Mouse (Mus musculus): ENCODE results near the gene Zgrf1.

The Zgrf1 gene

DNA sequence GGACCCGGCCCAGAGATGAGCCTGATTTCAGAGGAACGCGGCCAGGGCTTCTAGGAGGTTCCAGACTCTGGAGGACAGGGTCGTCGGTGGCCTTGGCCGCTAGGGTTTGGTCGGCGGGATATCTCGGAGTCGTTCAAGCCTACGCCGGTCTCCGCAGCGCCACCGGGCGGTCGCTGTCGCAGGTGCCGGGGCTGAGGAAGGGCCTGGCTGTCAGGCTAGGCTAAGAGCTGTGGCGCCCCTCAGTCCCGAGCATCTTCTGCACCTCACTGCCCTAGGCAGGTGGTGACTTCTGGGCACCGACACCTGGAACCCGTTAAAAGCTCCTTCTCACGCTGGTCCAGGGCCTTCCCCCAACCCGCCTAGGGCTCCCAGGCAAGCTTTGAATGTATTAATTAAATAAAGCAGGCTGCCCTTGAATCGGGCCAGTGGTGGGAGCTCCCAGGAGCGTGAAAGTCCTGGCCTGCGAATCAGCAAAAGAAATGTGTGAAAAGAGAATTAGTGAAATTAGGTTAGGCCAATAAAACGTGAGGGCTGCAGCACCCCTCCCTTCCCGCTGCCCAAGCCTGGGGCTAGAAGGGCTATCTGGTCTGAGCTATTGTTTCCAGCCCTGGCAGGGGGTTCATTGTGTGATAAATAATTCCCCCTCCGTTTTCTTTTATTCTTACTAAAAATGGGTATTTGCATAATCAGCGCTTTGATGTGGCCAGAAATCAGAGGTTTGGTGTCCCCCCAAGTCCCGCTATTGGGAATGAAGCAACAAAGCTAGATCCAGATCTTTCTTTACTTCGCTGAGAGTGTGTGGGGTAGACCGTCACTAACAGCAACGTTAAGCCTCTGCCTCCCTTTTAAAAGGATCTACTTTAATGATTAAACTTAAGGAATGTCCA lies 86.8 kb downstream of the Zgrf1 start:
- DNase-seq (ENCODE audit: low spot score): peak; percentile 92

DNA sequence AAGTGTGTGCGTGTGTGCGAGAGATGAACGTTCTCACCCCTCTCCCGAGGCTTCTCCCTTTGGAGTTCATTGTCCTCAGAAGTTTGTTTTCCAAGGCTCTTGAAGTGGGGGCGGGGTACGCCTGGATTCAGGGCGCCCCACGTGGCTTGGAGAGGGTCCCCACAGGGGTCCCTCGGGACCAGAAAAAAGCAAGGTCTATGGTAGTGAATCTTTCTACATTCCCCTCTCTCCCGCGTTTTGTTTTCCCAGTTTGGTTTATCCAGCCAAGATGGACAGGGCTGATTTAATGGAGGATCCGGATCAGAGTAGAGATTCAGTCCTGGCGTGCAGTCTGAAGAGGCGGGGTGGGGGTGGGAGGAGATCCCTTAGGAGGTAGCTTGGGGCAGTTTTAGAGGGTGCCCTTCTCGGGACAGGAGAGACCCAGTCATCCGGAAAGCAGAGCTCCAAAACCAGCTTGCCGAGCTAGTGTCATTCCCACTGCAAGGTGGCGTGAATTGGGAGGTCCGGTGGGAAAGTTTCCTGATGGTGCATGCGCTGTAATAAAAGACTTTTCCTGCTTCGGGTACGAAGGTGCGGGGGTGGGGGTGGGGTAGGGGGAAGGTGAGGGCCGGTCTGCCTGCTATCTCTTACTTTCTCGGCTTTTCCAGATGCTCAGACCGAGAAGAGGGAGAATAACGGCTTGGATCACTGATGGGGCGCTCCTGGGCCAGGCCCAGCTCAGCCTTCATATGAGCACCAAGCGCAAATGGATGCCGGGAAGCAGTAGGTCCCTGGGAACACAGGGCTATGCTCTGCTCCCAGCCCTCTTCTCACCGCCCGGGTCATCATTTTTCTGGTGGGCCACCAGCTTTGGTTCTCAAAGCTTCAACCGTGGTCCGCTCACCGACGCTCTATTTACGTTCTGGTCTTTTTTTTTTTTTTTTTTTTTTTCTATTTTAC lies 87.7 kb downstream of the Zgrf1 start:
- peak; percentile 56 for DNase-seq (ENCODE audit: low spot score)

DNA sequence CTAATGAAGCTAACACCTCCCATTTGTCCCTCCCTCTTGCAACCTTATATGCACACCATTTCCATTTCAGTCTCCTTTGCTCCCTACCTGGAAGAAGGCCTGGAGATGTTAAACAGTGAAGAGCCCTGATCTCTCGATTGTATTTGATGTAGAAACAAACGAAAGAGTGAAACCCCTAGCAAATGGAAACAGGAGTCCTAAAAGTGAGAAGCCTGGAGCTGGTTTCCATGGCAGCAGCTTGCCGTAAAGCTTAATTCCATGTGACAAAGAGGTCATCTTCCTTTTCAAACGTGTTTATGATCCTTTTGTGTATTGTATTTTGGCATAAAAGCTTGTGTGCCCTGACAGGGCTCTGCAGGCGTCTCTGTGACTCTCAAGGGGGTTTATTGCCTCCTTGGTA lies 88.9 kb downstream of the Zgrf1 start:
- DNase-seq (ENCODE audit: low spot score): peak; percentile 79

DNA sequence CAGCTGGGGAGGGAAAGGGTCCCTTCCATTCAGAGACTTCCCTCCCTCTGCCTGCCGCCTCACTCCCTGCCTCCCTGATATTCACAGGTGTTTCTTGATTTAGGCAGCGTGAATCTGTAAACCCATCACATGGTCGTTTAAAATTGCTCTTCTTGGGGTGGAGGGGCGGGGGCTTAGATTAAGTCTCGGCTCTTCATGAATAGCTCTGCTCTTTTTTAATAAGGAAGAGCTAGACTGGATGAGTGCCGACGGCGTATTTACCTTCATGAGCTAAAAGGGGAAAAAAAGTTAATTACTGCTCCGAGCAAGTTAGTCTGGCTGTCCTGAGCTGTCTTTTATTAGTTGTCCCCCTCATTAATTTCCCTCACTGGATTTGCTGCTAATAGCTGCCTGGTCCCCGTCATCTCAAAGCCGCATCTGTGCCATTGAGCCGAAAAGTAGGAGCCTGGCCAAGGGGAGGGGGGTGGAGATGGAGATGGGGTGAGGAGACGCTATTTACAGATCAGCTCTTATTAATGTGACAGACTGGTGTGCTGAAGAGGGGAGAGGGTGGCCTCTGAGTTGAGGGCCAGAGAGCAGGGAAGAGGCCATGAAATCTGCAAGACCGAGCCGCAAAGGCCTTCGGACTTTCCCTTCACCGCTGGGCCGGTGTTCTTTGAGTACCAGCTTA lies 93.0 kb downstream of the Zgrf1 start:
- DNase-seq (ENCODE audit: low spot score): peak; percentile 82

DNA sequence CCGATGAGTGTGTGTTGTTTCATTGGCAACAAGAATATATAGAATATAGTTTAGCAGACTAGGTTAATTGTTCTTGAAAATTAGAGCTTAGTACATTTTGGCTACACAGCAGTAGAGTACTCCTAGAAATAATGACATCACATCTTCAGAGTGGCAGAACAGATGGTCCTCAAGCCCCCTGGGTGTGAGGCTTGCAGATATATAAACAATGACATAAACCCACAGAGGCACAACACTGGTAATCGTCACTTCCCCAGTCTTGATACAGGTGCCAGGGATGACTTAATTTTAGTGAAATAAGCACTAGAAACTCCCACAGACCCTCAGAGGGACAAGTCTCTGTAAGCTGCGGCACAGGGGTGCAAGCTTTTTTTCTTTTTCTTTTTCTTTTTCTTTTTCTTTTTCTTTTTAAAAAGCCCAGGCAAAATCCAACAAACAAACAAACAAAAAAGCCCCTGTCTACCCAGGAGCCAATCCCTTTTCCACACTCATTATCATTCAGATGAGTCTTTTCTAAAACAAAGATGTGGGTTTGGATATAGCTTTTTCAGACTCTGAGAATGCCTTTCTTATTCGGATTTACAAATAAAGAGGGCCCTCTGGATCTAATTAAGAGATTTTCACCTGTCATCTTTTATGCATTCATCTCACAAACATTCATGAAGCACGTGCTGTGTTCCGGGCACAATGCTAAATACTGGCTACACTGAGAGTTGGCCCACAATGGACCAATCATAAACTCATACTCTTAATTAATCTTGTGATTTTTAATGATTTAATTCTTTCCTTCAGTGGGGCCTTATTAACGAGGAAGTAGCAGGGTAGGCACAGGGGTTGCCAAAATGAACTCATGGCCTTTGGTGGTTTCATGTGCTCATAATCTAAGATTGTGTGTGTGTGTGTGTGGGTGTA lies 98.7 kb downstream of the Zgrf1 start:
- no peak for DNase-seq (ENCODE audit: low spot score)

DNA sequence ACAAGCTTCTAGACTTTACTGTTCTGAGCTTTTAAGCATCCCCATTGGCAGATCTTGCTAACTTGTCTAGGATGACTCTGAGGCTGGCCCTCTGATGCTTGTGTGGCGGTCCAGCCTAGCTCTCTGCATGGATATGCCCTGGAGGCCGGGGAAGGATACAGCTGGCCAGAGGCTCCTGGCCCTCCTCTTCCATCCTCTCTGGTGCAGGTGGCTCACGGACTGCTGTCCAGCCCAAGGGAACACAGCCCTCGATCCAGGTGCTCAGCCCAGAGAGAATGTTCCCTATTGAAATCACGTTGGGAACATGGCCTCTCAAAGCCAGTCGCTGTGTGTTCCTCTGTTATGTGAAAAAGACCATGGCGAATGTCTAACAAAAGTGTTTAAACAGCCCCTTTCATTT lies 107.4 kb downstream of the Zgrf1 start:
- no peak for DNase-seq (ENCODE audit: low spot score)

- peak; percentile 51 for DNase-seq (ENCODE audit: low spot score)
Observed at GRCm38 (mm10) chr3:127661646-127662531, 108.6 kb downstream of the Zgrf1 start.
